Comparison of ENCODE assay signal across 8 mouse cellular contexts in the genomic region with DNA sequence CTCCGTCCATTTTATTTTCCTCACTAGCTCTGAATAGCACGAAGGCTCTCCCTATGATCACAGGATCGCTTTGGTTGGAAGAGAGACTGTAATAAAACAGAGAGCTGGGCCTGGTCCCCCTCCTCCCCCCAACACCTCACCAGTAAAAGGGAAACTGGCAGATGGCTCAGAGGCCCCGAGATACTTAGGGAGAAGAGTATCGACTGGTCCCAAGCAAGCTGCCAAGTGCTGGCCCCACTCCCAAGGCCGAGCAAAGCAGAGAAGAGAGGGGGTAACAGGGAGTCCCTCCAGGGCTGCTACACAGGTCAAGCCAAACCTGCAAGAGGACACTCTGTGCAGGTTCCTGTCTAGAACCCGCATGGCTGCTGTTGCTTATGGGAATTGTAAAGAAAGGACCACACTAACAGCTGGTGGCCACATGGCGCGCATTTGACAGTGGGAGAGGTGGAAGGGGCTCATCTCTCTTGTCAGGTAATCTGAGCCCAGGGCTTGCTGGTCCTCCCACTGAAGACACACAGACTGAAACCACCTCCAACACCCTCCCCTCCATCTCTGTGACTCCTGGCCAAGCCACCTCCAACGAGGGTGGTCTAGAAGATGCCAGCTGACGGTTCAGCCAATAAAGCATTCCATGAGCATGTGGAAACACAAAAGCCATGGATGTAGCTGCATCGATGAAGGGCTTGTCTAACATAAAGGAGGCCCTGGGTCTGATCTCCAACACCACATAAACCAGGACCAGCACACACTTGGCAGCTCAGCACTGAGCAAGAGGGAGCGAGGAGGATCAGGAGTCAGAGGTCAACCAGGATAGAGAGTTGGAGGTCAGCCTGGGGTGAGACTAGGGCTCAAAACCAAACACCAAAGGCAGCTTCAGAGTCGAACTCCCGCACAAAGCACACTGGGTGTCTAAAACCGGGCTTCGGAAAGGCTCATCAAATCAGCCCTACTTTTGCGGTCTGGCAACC. TPM values are rescaled to one million over a fixed set of nuclear protein-coding genes. Genes with fewer than 3 reads are reported as not detected.
DNase-seq lines count a peak whose midpoint lies in the region; ATAC-seq and TF ChIP-seq lines count a peak whose summit lies in the region.

No protein-coding gene starts in this region.

- H3K27me3 ChIP-seq in kidney, embryonic 15.5 days: peaks cover 25% of the 10 kb centered on the region
- no peaks in the 10 kb centered on the region for H3K27me3 ChIP-seq in embryonic facial prominence, embryonic 11.5 days (ENCODE audit: control insufficient read depth, insufficient read depth, low read length)
- H3K27me3 ChIP-seq in hindbrain, embryonic 13.5 days: peaks cover 23% of the 10 kb centered on the region; the same call in 1 of the 2 replicates
- H3K27me3 ChIP-seq in neural tube, embryonic 13.5 days: peaks cover 6% of the 10 kb centered on the region

- H3K4me2 ChIP-seq in kidney, embryonic 15.5 days: no peak overlapping the region
- no peak overlapping the region for H3K4me2 ChIP-seq in embryonic facial prominence, embryonic 11.5 days (ENCODE audit: low read depth, low read length)
- H3K4me2 ChIP-seq in hindbrain, embryonic 13.5 days: no peak overlapping the region
- H3K4me2 ChIP-seq in neural tube, embryonic 13.5 days: peak overlapping the region; percentile 6; the same call in 1 of the 2 replicates

- H3K27ac ChIP-seq in kidney, embryonic 15.5 days: 0 out of 2 replicates have a peak overlapping the region, but pooled peaks have one; percentile 14
- H3K27ac ChIP-seq in embryonic facial prominence, embryonic 11.5 days (replicated peaks; ENCODE audit: low read depth, low read length): no peak overlapping the region
- H3K27ac ChIP-seq in hindbrain, embryonic 13.5 days: 0 out of 2 replicates have a peak overlapping the region, but pooled peaks have one; percentile 10
- H3K27ac ChIP-seq in neural tube, embryonic 13.5 days (replicated peaks): peak overlapping the region; percentile 53
- H3K27ac ChIP-seq in layer of hippocampus, adult 2 months: no peak overlapping the region

- H3K9ac ChIP-seq in kidney, embryonic 15.5 days: no peak overlapping the region
- H3K9ac ChIP-seq in embryonic facial prominence, embryonic 11.5 days (replicated peaks; ENCODE audit: low read length): no peak overlapping the region
- H3K9ac ChIP-seq in hindbrain, embryonic 13.5 days: no peak overlapping the region
- H3K9ac ChIP-seq in neural tube, embryonic 13.5 days: no peak overlapping the region

- no peak overlapping the region for H3K4me3 ChIP-seq in kidney, embryonic 15.5 days (replicated peaks)
- no peak overlapping the region for H3K4me3 ChIP-seq in embryonic facial prominence, embryonic 11.5 days (ENCODE audit: low read depth, low read length)
- no peak overlapping the region for H3K4me3 ChIP-seq in hindbrain, embryonic 13.5 days
- H3K4me3 ChIP-seq in neural tube, embryonic 13.5 days: no peak overlapping the region
- no peak overlapping the region for H3K4me3 ChIP-seq in layer of hippocampus, adult 2 months

- peaks cover 59% of the 10 kb centered on the region for H3K4me1 ChIP-seq in kidney, embryonic 15.5 days
- H3K4me1 ChIP-seq in embryonic facial prominence, embryonic 11.5 days (ENCODE audit: control insufficient read depth, insufficient read depth, low read length): peaks cover 26% of the 10 kb centered on the region
- H3K4me1 ChIP-seq in hindbrain, embryonic 13.5 days (replicated peaks): peaks cover 47% of the 10 kb centered on the region
- H3K4me1 ChIP-seq in neural tube, embryonic 13.5 days (replicated peaks): peaks cover 52% of the 10 kb centered on the region

- TF ChIP-seq CTCF in layer of hippocampus, adult 2 months (conservative IDR thresholded peaks at IDR 0.05): no peak

- H3K36me3 ChIP-seq in kidney, embryonic 15.5 days: no peaks in the 10 kb centered on the region
- H3K36me3 ChIP-seq in embryonic facial prominence, embryonic 11.5 days (replicated peaks; ENCODE audit: control insufficient read depth, insufficient read depth, low read depth, low read length): no peaks in the 10 kb centered on the region
- H3K36me3 ChIP-seq in hindbrain, embryonic 13.5 days: no peaks in the 10 kb centered on the region
- no peaks in the 10 kb centered on the region for H3K36me3 ChIP-seq in neural tube, embryonic 13.5 days

- peak; percentile 58 for ATAC-seq in kidney, embryonic 15.5 days (replicated peaks; ENCODE audit: low FRiP score)
- peak; percentile 46 for ATAC-seq in embryonic facial prominence, embryonic 11.5 days (replicated peaks; ENCODE audit: insufficient number of reproducible peaks, low FRiP score, low TSS enrichment, low read depth)
- peak; percentile 18; the same call in 1 of the 2 replicates for ATAC-seq in hindbrain, embryonic 13.5 days (ENCODE audit: low FRiP score)
- ATAC-seq in neural tube, embryonic 13.5 days (ENCODE audit: low read depth): peak; percentile 57; the same call in 1 of the 2 replicates

- DNase-seq in kidney, adult 9 months: no peak
- peak; percentile 61 for DNase-seq in embryonic facial prominence, embryonic 11.5 days (ENCODE audit: low spot score)
- DNase-seq in spleen, postnatal 10 days (ENCODE audit: low spot score in 2 of 2): no peak
- no peak for DNase-seq in layer of hippocampus, adult 2 months (ENCODE audit: low spot score in 2 of 2)
- no peak for DNase-seq in thymus, adult 18-20 months

- H3K9me3 ChIP-seq in kidney, embryonic 15.5 days (replicated peaks): no peaks in the 10 kb centered on the region
- no peaks in the 10 kb centered on the region for H3K9me3 ChIP-seq in embryonic facial prominence, embryonic 11.5 days (replicated peaks; ENCODE audit: control insufficient read depth, low read length)
- no peaks in the 10 kb centered on the region for H3K9me3 ChIP-seq in hindbrain, embryonic 13.5 days
- H3K9me3 ChIP-seq in neural tube, embryonic 13.5 days: no peaks in the 10 kb centered on the region; the same call in 1 of the 2 replicates

- WGBS in kidney, embryonic 15.5 days: 31% methylated on average over 18 of the region's 18 CpGs
- WGBS in embryonic facial prominence, embryonic 11.5 days: 20% methylated on average over 18 of the region's 18 CpGs
- 29% methylated on average over 18 of the region's 18 CpGs for WGBS in hindbrain, embryonic 13.5 days
- 21% methylated on average over 18 of the region's 18 CpGs for WGBS in neural tube, embryonic 13.5 days

RNA-seq across cellular contexts. Expression of a gene that starts 49.2 kb away (rescaled TPM):
- polyA plus RNA-seq in kidney, embryonic 15.5 days (2015; fragmentation: Nextera tagmentation; extraction: Ambion mirVana): 9.6 and 11.2 TPM in 2 replicates
- 10.2 and 11.8 TPM in 2 replicates for polyA plus RNA-seq in embryonic facial prominence, embryonic 11.5 days (2014; fragmentation: Nextera tagmentation; extraction: Ambion mirVana)
- 3.5 and 4.7 TPM in 2 replicates for polyA plus RNA-seq in hindbrain, embryonic 13.5 days (2015; fragmentation: Nextera tagmentation; extraction: Ambion mirVana)
- polyA plus RNA-seq in neural tube, embryonic 13.5 days (2015; fragmentation: Nextera tagmentation; extraction: Ambion mirVana): 5.3 and 5.4 TPM in 2 replicates
- total RNA-seq in layer of hippocampus, adult 2 months (2021): 1 to 10 TPM in 1 of 2 experiments, under 1 TPM in 1; 0.90 to 1.3 TPM

Comparison
In these comparisons a context has a peak if more than half of its experiments do, and no peak if none do; other contexts are left out.
1. H3K27ac ChIP-seq: peak in kidney, embryonic 15.5 days (single experiment), hindbrain, embryonic 13.5 days (single experiment) and neural tube, embryonic 13.5 days (single experiment); none in embryonic facial prominence, embryonic 11.5 days (single experiment) and layer of hippocampus, adult 2 months (single experiment).
2. Peak in every context shown above with its lines, with median percentiles within 50 percentile points of each other: ATAC-seq.